Mouse (Mus musculus) intestine, embryonic 14.5 days (tissue): ENCODE results near the gene Spryd3. TPM values are rescaled to one million over a fixed set of nuclear protein-coding genes. Genes with fewer than 3 reads are reported as not detected.
A peak's percentile ranks its signal among the peaks of the same experiment; 100 is the strongest.

ENCODE experiments used
- ATAC-seq: fragments of 200-750 bp; cut with Nextera tagmentation; replicated peaks from 2 replicates; pipeline ENCODE4 v1.8.0; 2017; ENCODE audit warnings: low read depth, moderate number of reproducible peaks, moderate TSS enrichment, moderate library complexity; ENCODE audit not compliant: low FRiP score, low TSS enrichment
- DNase-seq: peaks from one replicate; pipeline ENCODE4 v3.0.0-alpha.2; 2018; ENCODE audit warnings: low spot score
- H3K27ac ChIP-seq: fragments of 300-500 bp; sonication (generic); 2 replicates; pipeline ENCODE4 v1.5.1; 2014; ENCODE audit warnings: low read depth, mild to moderate bottlenecking, control low read depth
- H3K27me3 ChIP-seq: fragments of 300-500 bp; sonication (generic); replicated peaks from 2 replicates; pipeline ENCODE4 v1.6.1; 2014; ENCODE audit warnings: low read length, control low read depth; ENCODE audit not compliant: control insufficient read depth, insufficient read depth
- H3K36me3 ChIP-seq: fragments of 300-500 bp; sonication (generic); 2 replicates; pipeline ENCODE4 v1.6.1; 2014; ENCODE audit warnings: low read length, control low read depth; ENCODE audit not compliant: control insufficient read depth, insufficient read depth
- H3K4me1 ChIP-seq: fragments of 300-500 bp; sonication (generic); replicated peaks from 2 replicates; pipeline ENCODE4 v1.6.1; 2014; ENCODE audit warnings: low read length, control low read depth, mixed read lengths; ENCODE audit not compliant: control insufficient read depth, insufficient read depth
- H3K4me2 ChIP-seq: fragments of 300-500 bp; sonication (generic); 2 replicates; pipeline ENCODE4 v1.6.1; 2014; ENCODE audit warnings: low read length
- H3K4me3 ChIP-seq: fragments of 300-500 bp; sonication (generic); 2 replicates; pipeline ENCODE4 v1.5.1; 2014; ENCODE audit warnings: low read depth, low read length, control low read depth, mixed read lengths
- H3K9ac ChIP-seq: fragments of 300-500 bp; sonication (generic); 2 replicates; pipeline ENCODE4 v1.6.1; 2014; ENCODE audit warnings: mild to moderate bottlenecking, low read length
- H3K9me3 ChIP-seq: fragments of 300-500 bp; sonication (generic); 2 replicates; pipeline ENCODE4 v1.6.1; 2016; ENCODE audit warnings: low read length, control low read depth; ENCODE audit not compliant: control insufficient read depth
- WGBS: fragments of 180-500 bp; shearing (Covaris S2); extraction: QIAGEN DNeasy Blood & Tissue Kit; methylation state at CpG from one replicate; pipeline ENCODE4 v1.1.7; 2014; 5-methylcytosine and 5-hydroxymethylcytosine counted together
- polyA plus RNA-seq: library from polyadenylated mRNA; unstranded; fragments of >200 nt; fragmentation: Nextera tagmentation; extraction: Ambion mirVana; gene quantifications from 2 replicates; pipeline ENCODE4 v1.2.1, GENCODE M21; 2014

Spryd3 gene
- polyA plus RNA-seq, 1 experiment from 2014 or later, result 16.1 TPM

- Histone ChIP-seq H3K36me3 (peaks cover 46% of the 10 kb centered on the region), H3K4me2 (peak overlapping the region; percentile 43; the same call in 1 of the 2 replicates), H3K4me1 (peaks cover 57% of the 10 kb centered on the region), H3K27me3 (no peaks in the 10 kb centered on the region), H3K27ac (no peak overlapping the region), H3K4me3 (no peak overlapping the region), H3K9ac (no peak overlapping the region), H3K9me3 (no peaks in the 10 kb centered on the region)
- no peak for DNase-seq
- no peak for ATAC-seq
- WGBS, result 38% methylated on average over 18 of the region's 18 CpGs
These were observed 30.0 kb downstream of the Spryd3 start for GRCm38 (mm10) chr15:102105764-102106730.

GRCm38 (mm10) chr15:102105360-102105759 is 30.7 kb downstream of the Spryd3 start:
- Histone ChIP-seq H3K9me3 (no peaks in the 10 kb centered on the region), H3K27ac (no peak overlapping the region), H3K9ac (no peak overlapping the region), H3K36me3 (peaks cover 39% of the 10 kb centered on the region), H3K4me1 (peaks cover 57% of the 10 kb centered on the region), H3K4me3 (no peak overlapping the region), H3K27me3 (no peaks in the 10 kb centered on the region), H3K4me2 (no peak overlapping the region)
- ATAC-seq (no peak), DNase-seq (no peak)
- 49% methylated on average over 5 of the region's 5 CpGs for WGBS

GRCm38 (mm10) chr15:102103947-102104555 is 32.0 kb downstream of the Spryd3 start:
- WGBS, result 23% methylated on average over 12 of the region's 12 CpGs
- Histone ChIP-seq H3K4me2 (peak overlapping the region; percentile 80), H3K27me3 (no peaks in the 10 kb centered on the region), H3K27ac (peak overlapping the region; percentile 85), H3K9ac (peak overlapping the region; percentile 59; the same call in 1 of the 2 replicates), H3K36me3 (peaks cover 27% of the 10 kb centered on the region), H3K9me3 (no peaks in the 10 kb centered on the region), H3K4me1 (peaks cover 66% of the 10 kb centered on the region), H3K4me3 (peak overlapping the region; percentile 54)
- DNase-seq, result no peak
- no peak for ATAC-seq

- peaks cover 64% of the 10 kb centered on the region for H3K4me1 ChIP-seq
- peak overlapping the region; percentile 85 for H3K27ac ChIP-seq
- H3K4me2 ChIP-seq, result peak overlapping the region; percentile 80
- H3K9ac ChIP-seq, result peak overlapping the region; percentile 59
- peak overlapping the region; percentile 54 for H3K4me3 ChIP-seq
- DNase-seq (peak; percentile 72), ATAC-seq (no peak)
- peaks cover 24% of the 10 kb centered on the region for H3K36me3 ChIP-seq
- H3K27me3 ChIP-seq, result no peaks in the 10 kb centered on the region
- whole genome bisulfite sequencing, result 6% methylated on average over 14 of the region's 14 CpGs
- no peaks in the 10 kb centered on the region for H3K9me3 ChIP-seq
These were observed 32.6 kb downstream of the Spryd3 start for GRCm38 (mm10) chr15:102103371-102103946.

- Histone ChIP-seq H3K27ac (peak overlapping the region; percentile 85), H3K4me3 (peak overlapping the region; percentile 54), H3K4me2 (peak overlapping the region; percentile 80), H3K36me3 (peaks cover 23% of the 10 kb centered on the region), H3K9ac (peak overlapping the region; percentile 59), H3K27me3 (no peaks in the 10 kb centered on the region), H3K4me1 (peaks cover 70% of the 10 kb centered on the region), H3K9me3 (no peaks in the 10 kb centered on the region)
- ATAC-seq, result no peak; the same call in 1 of the 2 replicates
- no peak for DNase-seq
- WGBS, result 16% methylated on average over 6 of the region's 6 CpGs
These were observed 33.4 kb downstream of the Spryd3 start for GRCm38 (mm10) chr15:102102548-102103121.

GRCm38 (mm10) chr15:102101672-102102541 is 34.1 kb downstream of the Spryd3 start:
- peak overlapping the region; percentile 54 for H3K4me3 ChIP-seq
- DNase-seq, result peak; percentile 77
- H3K4me2 ChIP-seq, result peak overlapping the region; percentile 80
- no peaks in the 10 kb centered on the region for H3K27me3 ChIP-seq
- WGBS, result 25% methylated on average over 11 of the region's 11 CpGs
- no peaks in the 10 kb centered on the region for H3K9me3 ChIP-seq
- H3K27ac ChIP-seq, result peak overlapping the region; percentile 85
- H3K9ac ChIP-seq, result peak overlapping the region; percentile 59
- H3K36me3 ChIP-seq, result peaks cover 22% of the 10 kb centered on the region
- ATAC-seq, result no peak; the same call in 1 of the 2 replicates
- peaks cover 70% of the 10 kb centered on the region for H3K4me1 ChIP-seq

GRCm38 (mm10) chr15:102100996-102101671 is 34.9 kb downstream of the Spryd3 start:
- Histone ChIP-seq H3K27ac (peak overlapping the region; percentile 85), H3K27me3 (no peaks in the 10 kb centered on the region), H3K9ac (peak overlapping the region; percentile 62), H3K4me2 (peak overlapping the region; percentile 80), H3K9me3 (no peaks in the 10 kb centered on the region), H3K36me3 (peaks cover 22% of the 10 kb centered on the region), H3K4me3 (peak overlapping the region; percentile 54), H3K4me1 (peaks cover 66% of the 10 kb centered on the region)
- ATAC-seq, result peak; percentile 50
- WGBS, result 5% methylated on average over 10 of the region's 10 CpGs
- DNase-seq, result peak; percentile 74
